Mouse (Mus musculus) megakaryocyte, embryonic 14.5 days (primary cell): ENCODE measurements around the gene Bahcc1.

Experiments
- FLI1 ChIP-seq: IDR thresholded peaks from 2 replicates; pipeline ENCODE4 v1.6.1; 2012; ENCODE audit warnings: low read length, inconsistent platforms, mixed read lengths
- GATA1 ChIP-seq: IDR thresholded peaks from 3 replicates; pipeline ENCODE4 v1.6.1; 2012; ENCODE audit warnings: mixed read lengths, low read length, inconsistent platforms, borderline replicate concordance

- TF ChIP-seq GATA1: no peak
- no peak for TF ChIP-seq FLI1
Measured at GRCm38 (mm10) chr11:120186145-120186740, 46.5 kb upstream of the Bahcc1 start.
